Mouse (Mus musculus) midbrain, embryonic 10.5 days (tissue): ENCODE results near the gene Arl5a. TPM values are rescaled to one million over a fixed set of nuclear protein-coding genes. Genes with fewer than 3 reads are reported as not detected.

Experiments used
- DNase-seq: peaks from one replicate; pipeline ENCODE4 v3.0.0-alpha.2; 2017; ENCODE audit warnings: low spot score
- H3K27ac ChIP-seq: fragments of 300-500 bp; sonication (generic); replicated peaks from 2 replicates; pipeline ENCODE4 v1.5.1; 2016; ENCODE audit warnings: mild to moderate bottlenecking
- H3K27me3 ChIP-seq: fragments of 300-500 bp; sonication (generic); 2 replicates; pipeline ENCODE4 v1.6.1; 2016; ENCODE audit warnings: low read depth, mild to moderate bottlenecking; ENCODE audit not compliant: poor library complexity, severe bottlenecking
- H3K36me3 ChIP-seq: fragments of 300-500 bp; sonication (generic); 2 replicates; pipeline ENCODE4 v1.6.1; 2016; ENCODE audit warnings: mild to moderate bottlenecking, moderate library complexity
- H3K4me1 ChIP-seq: fragments of 300-500 bp; sonication (generic); 2 replicates; pipeline ENCODE4 v1.6.1; 2016
- H3K4me3 ChIP-seq: fragments of 300-500 bp; sonication (generic); 2 replicates; pipeline ENCODE4 v1.5.1; 2016; ENCODE audit warnings: mild to moderate bottlenecking, moderate library complexity
- H3K9me3 ChIP-seq: fragments of 300-500 bp; sonication (generic); replicated peaks from 2 replicates; pipeline ENCODE4 v1.6.1; 2016; ENCODE audit warnings: mild to moderate bottlenecking
- WGBS: fragments of 180-500 bp; shearing (Covaris S2); methylation state at CpG from one replicate; pipeline ENCODE4 v1.1.7; 2016; 5-methylcytosine and 5-hydroxymethylcytosine counted together
- polyA plus RNA-seq: library from polyadenylated mRNA; unstranded; fragments of >200 nt; fragmentation: Nextera tagmentation; extraction: Ambion mirVana; gene quantifications from 2 replicates; pipeline ENCODE4 v1.2.1, GENCODE M21; 2016

The Arl5a gene
- polyA plus RNA-seq, 1 experiment from 2014 or later: 48.4 TPM

- Histone ChIP-seq H3K9me3 (no peaks in the 10 kb centered on the region), H3K36me3 (no peaks in the 10 kb centered on the region), H3K27me3 (no peaks in the 10 kb centered on the region), H3K27ac (no peak overlapping the region), H3K4me1 (no peaks in the 10 kb centered on the region), H3K4me3 (no peak overlapping the region)
- 86% methylated on average over 6 of the region's 6 CpGs for WGBS
- DNase-seq: no peak
Measured at GRCm38 (mm10) chr2:52372480-52372879, 52.2 kb downstream of the Arl5a start.

DNA sequence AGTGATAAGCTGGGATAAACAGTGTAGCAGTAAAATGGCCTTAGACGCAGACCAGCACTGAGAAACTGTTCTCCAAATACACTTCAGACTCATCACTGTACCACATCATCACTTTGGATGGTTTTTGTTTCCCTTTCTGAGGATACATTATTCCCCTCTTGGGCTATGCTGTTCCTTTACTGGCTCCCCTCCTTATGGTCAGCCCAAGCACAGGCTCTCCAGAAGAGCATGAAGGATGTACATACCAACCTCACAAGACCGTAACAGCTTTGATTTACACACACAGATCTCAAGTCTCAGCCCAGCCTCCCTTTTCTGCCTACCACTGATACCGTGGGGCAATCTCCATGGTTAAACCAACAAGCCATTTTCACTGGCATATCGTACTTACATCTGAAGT is 52.6 kb downstream of the Arl5a start:
- no peaks in the 10 kb centered on the region for H3K9me3 ChIP-seq
- H3K4me1 ChIP-seq: no peaks in the 10 kb centered on the region
- no peaks in the 10 kb centered on the region for H3K36me3 ChIP-seq
- no peak for DNase-seq
- no peak overlapping the region for H3K27ac ChIP-seq
- WGBS: 86% methylated on average over 4 of the region's 4 CpGs
- no peaks in the 10 kb centered on the region for H3K27me3 ChIP-seq
- no peak overlapping the region for H3K4me3 ChIP-seq

DNA sequence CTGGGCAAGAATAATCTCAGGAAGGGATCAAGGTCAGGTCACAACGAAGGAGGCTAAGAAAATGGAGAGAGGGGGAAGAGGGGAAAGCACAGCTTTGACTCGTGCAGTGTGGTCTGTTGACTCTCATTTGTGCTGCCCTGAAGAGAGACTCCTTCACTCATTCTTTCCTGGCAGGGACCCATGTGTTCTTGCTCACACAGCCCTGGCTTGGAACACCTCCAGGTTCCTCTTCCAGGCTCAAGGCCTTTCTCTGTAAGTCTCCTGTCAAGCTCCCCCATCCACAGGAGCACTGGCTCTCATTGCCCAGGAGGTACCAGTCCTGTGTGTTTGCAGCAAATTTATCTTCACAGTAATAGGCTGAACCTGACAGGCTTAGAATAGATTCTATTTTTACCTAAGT is 53.6 kb downstream of the Arl5a start:
- no peak overlapping the region for H3K4me3 ChIP-seq
- H3K27me3 ChIP-seq: no peaks in the 10 kb centered on the region
- H3K36me3 ChIP-seq: no peaks in the 10 kb centered on the region
- WGBS: 77% methylated on average over 2 of the region's 2 CpGs
- H3K4me1 ChIP-seq: peaks cover 3% of the 10 kb centered on the region; the same call in 1 of the 2 replicates
- H3K9me3 ChIP-seq: no peaks in the 10 kb centered on the region
- no peak overlapping the region for H3K27ac ChIP-seq
- no peak for DNase-seq

DNA sequence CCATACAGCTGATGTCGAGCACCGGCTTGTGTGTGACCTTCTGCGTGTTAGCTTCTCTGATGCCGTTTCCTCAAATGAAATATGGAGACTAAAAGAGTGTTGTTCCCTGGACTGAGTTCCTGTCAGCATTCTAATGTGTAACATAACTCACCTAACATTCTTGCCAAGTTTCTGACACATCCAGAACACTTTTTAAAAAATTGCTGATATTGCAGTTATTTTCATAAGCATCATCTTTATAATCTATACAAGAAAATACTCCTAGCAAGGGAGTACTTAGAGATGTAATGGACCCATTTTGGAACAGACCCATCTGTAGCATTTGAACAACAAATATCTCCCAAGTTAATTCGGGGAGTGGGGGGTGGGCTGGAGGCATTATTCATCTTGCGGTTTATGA is 55.1 kb downstream of the Arl5a start:
- no peak overlapping the region for H3K4me3 ChIP-seq
- WGBS: 97% methylated on average over 6 of the region's 6 CpGs

DNA sequence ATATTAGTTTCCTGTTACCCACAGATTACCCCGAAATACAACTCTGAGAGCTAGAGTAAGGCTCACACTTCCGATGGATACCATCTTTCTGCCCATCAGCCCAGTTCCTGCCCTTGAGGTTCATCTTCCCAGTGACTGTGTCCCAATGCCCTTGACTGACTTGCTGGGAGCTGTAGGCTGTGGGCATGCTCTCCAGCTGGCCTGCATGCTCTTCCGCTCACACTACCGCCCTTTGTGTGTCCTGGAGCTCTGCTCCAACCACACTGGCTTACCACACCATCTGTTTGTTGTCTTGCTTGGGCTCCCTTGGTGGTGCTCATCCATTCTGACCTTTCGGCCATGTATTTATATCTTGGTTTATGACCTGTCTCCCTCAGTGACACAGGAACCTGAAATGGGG is 57.0 kb downstream of the Arl5a start:
- peaks cover 6% of the 10 kb centered on the region; the same call in 1 of the 2 replicates for H3K4me1 ChIP-seq
- H3K4me3 ChIP-seq: no peak overlapping the region
- no peaks in the 10 kb centered on the region for H3K36me3 ChIP-seq
- no peak overlapping the region for H3K27ac ChIP-seq
- no peak for DNase-seq
- H3K27me3 ChIP-seq: no peaks in the 10 kb centered on the region
- H3K9me3 ChIP-seq: no peaks in the 10 kb centered on the region
- WGBS: 92% methylated on average over 5 of the region's 5 CpGs

More for the DNA sequence above, 55.1 kb downstream of the Arl5a start:
- DNase-seq: no peak
- Histone ChIP-seq H3K36me3 (no peaks in the 10 kb centered on the region), H3K27ac (no peak overlapping the region), H3K27me3 (no peaks in the 10 kb centered on the region), H3K4me1 (peaks cover 6% of the 10 kb centered on the region; the same call in 1 of the 2 replicates), H3K9me3 (no peaks in the 10 kb centered on the region)

DNA sequence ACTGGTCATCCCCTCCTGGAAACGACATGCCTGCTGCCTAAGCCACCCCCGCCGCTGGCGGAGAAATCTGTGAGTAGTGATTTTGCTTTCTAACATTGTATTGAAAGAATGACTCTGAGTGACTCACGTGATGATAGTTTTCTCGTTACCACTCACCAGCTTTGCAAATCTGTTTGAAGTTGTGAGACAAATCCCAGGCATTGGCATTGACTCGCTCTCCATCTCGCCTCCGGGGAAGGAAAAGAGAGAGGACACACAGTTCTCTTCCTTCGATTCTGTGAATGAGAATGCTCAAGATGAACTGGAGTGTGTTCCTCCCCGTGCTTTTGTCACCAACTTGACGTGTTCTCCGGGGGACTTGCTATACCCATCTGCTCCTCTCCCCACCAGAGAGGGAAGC is 57.5 kb downstream of the Arl5a start:
- H3K27ac ChIP-seq: no peak overlapping the region
- H3K4me1 ChIP-seq: peaks cover 6% of the 10 kb centered on the region; the same call in 1 of the 2 replicates
- no peak for DNase-seq
- 81% methylated on average over 13 of the region's 13 CpGs for WGBS
- no peaks in the 10 kb centered on the region for H3K36me3 ChIP-seq
- no peaks in the 10 kb centered on the region for H3K27me3 ChIP-seq
- H3K9me3 ChIP-seq: no peaks in the 10 kb centered on the region
- H3K4me3 ChIP-seq: no peak overlapping the region

- WGBS: 93% methylated on average over 9 of the region's 9 CpGs
- Histone ChIP-seq H3K4me1 (peaks cover 4% of the 10 kb centered on the region; the same call in 1 of the 2 replicates), H3K27ac (no peak overlapping the region), H3K4me3 (no peak overlapping the region), H3K9me3 (no peaks in the 10 kb centered on the region), H3K27me3 (no peaks in the 10 kb centered on the region), H3K36me3 (no peaks in the 10 kb centered on the region)
- no peak for DNase-seq
Measured at GRCm38 (mm10) chr2:52361086-52361485, 63.6 kb downstream of the Arl5a start.

GRCm38 (mm10) chr2:52359722-52360121 is 65.0 kb downstream of the Arl5a start:
- no peaks in the 10 kb centered on the region for H3K27me3 ChIP-seq
- no peak for DNase-seq
- no peak overlapping the region for H3K27ac ChIP-seq
- H3K4me3 ChIP-seq: no peak overlapping the region
- no peaks in the 10 kb centered on the region for H3K4me1 ChIP-seq
- H3K36me3 ChIP-seq: no peaks in the 10 kb centered on the region
- H3K9me3 ChIP-seq: no peaks in the 10 kb centered on the region
- 56% methylated on average over 1 of the region's 1 CpGs for WGBS

DNA sequence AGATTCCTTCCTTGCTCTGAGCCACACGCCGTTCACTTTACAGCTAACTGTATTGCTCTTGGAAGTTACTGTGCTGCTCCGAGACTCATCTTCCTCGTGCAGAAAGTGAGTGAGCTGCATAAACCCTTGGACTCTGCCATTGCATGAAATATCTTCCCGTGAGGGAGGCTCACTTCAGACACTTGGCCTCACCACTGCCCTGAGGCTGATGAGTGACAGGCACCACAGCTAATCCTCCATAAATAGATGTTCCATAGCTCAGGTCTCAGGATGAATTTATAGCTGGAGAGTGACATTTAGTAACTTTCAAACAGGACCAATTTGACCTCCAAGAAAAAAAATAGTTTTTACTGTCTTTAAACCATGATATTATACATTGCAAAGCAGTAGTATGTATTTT is 66.5 kb downstream of the Arl5a start:
- Histone ChIP-seq H3K27ac (no peak overlapping the region), H3K9me3 (no peaks in the 10 kb centered on the region), H3K36me3 (no peaks in the 10 kb centered on the region), H3K4me3 (no peak overlapping the region), H3K27me3 (no peaks in the 10 kb centered on the region), H3K4me1 (no peaks in the 10 kb centered on the region)
- WGBS: 85% methylated on average over 5 of the region's 5 CpGs
- DNase-seq: no peak

- Histone ChIP-seq H3K27ac (no peak overlapping the region), H3K4me1 (no peaks in the 10 kb centered on the region), H3K36me3 (no peaks in the 10 kb centered on the region), H3K4me3 (no peak overlapping the region), H3K9me3 (0 out of 2 replicates have a peak, but pooled peaks cover 4% of the 10 kb centered on the region), H3K27me3 (no peaks in the 10 kb centered on the region)
- 82% methylated on average over 1 of the region's 1 CpGs for WGBS
- no peak for DNase-seq
Measured at GRCm38 (mm10) chr2:52351029-52351428, 73.7 kb downstream of the Arl5a start.

Other genes starting within 250 kb of the Arl5a start
- gene Neb, start 46.4 kb downstream of the Arl5a start, polyA plus RNA-seq: 0.06 and 0.16 TPM in 2 replicates